Mouse (Mus musculus) spleen, adult 2 months (tissue): ENCODE data around the gene Nfyb. TPM values are rescaled to one million over a fixed set of nuclear protein-coding genes. Genes with fewer than 3 reads are reported as not detected.

ENCODE experiments used
- DNase-seq, 2 experiments: peaks; one replicate each; pipeline versions ENCODE4 v3.0.0 to v3.0.0-alpha.2; 2012 to 2021; ENCODE audit warnings: low spot score in 2 of 2, low read depth in 1 of 2
- H3K27ac ChIP-seq: fragments of 200-500 bp; 2 replicates; pipeline ENCODE4 v1.5.1; 2012; ENCODE audit warnings: low read length, inconsistent platforms; ENCODE audit not compliant: insufficient read depth
- H3K27me3 ChIP-seq: fragments of 200-500 bp; 2 replicates; pipeline ENCODE4 v1.6.1; 2012; ENCODE audit warnings: mild to moderate bottlenecking, moderate library complexity, low read length, inconsistent platforms; ENCODE audit not compliant: control insufficient read depth, insufficient read depth
- H3K36me3 ChIP-seq: fragments of 200-500 bp; 2 replicates; pipeline ENCODE4 v1.6.1; 2012; ENCODE audit warnings: mild to moderate bottlenecking, low read length, inconsistent platforms; ENCODE audit not compliant: control insufficient read depth, insufficient read depth
- H3K4me1 ChIP-seq: fragments of 200-500 bp; 2 replicates; pipeline ENCODE4 v1.6.1; 2011; ENCODE audit warnings: inconsistent platforms; ENCODE audit not compliant: control insufficient read depth, insufficient read depth, insufficient read length
- H3K4me3 ChIP-seq: fragments of 200-500 bp; 2 replicates; pipeline ENCODE4 v1.5.1; 2011; ENCODE audit warnings: mild to moderate bottlenecking, inconsistent platforms; ENCODE audit not compliant: insufficient read depth, insufficient read length; ENCODE audit errors: extremely low read depth
- CTCF ChIP-seq: fragments of 200-500 bp; IDR thresholded peaks from 2 replicates; pipeline ENCODE4 v1.5.1; 2011; ENCODE audit warnings: mild to moderate bottlenecking, inconsistent platforms; ENCODE audit not compliant: insufficient read depth, insufficient read length, insufficient replicate concordance; ENCODE audit errors: extremely low read depth
- POLR2A ChIP-seq: fragments of 200-500 bp; IDR thresholded peaks from 2 replicates; pipeline ENCODE4 v1.6.1; 2011; ENCODE audit warnings: low read depth, low read length, inconsistent platforms
- WGBS: fragments of 180-500 bp; shearing (Covaris S2); methylation state at CpG from one replicate; pipeline ENCODE4 v1.1.7; 2018; 5-methylcytosine and 5-hydroxymethylcytosine counted together
- polyA plus RNA-seq: library from polyadenylated mRNA; depleted of rRNA; stranded (reverse); fragments of >200 nt; gene quantifications from 2 replicates; pipeline ENCODE4 v1.2.3, GENCODE M21; 2012

Nfyb gene
- polyA plus RNA-seq, 1 experiment: 5.3 TPM

GRCm38 (mm10) chr10:82795767-82796166 lies 31.8 kb upstream of the Nfyb start:
- Histone ChIP-seq H3K4me1 (peaks cover 13% of the 10 kb centered on the region), H3K36me3 (no peaks in the 10 kb centered on the region), H3K4me3 (no peak overlapping the region), H3K27ac (no peak overlapping the region), H3K27me3 (no peaks in the 10 kb centered on the region)
- 35% methylated on average over 8 of the region's 8 CpGs for WGBS
- TF ChIP-seq CTCF: no peak
- TF ChIP-seq POLR2A: no peak
- DNase-seq: no peak

- Histone ChIP-seq H3K4me3 (no peak overlapping the region), H3K36me3 (no peaks in the 10 kb centered on the region), H3K4me1 (peaks cover 13% of the 10 kb centered on the region), H3K27ac (no peak overlapping the region), H3K27me3 (no peaks in the 10 kb centered on the region)
- DNase-seq: no peak
- WGBS: 32% methylated on average over 15 of the region's 15 CpGs
- TF ChIP-seq POLR2A (no peak), CTCF (no peak)
Measured at GRCm38 (mm10) chr10:82795071-82795731, 31.3 kb upstream of the Nfyb start.

- no peak for DNase-seq
- Histone ChIP-seq H3K4me3 (no peak overlapping the region), H3K36me3 (no peaks in the 10 kb centered on the region), H3K27ac (no peak overlapping the region), H3K27me3 (no peaks in the 10 kb centered on the region), H3K4me1 (peaks cover 13% of the 10 kb centered on the region)
- 82% methylated on average over 2 of the region's 2 CpGs for WGBS
- TF ChIP-seq CTCF (no peak), POLR2A (no peak)
Measured at GRCm38 (mm10) chr10:82792311-82792710, 28.4 kb upstream of the Nfyb start.

GRCm38 (mm10) chr10:82791713-82792112 lies 27.8 kb upstream of the Nfyb start:
- H3K27ac ChIP-seq: no peak overlapping the region
- no peaks in the 10 kb centered on the region for H3K27me3 ChIP-seq
- H3K36me3 ChIP-seq: no peaks in the 10 kb centered on the region
- TF ChIP-seq CTCF (no peak), POLR2A (no peak)
- H3K4me1 ChIP-seq: peaks cover 8% of the 10 kb centered on the region
- 94% methylated on average over 3 of the region's 3 CpGs for WGBS
- DNase-seq: no peak
- H3K4me3 ChIP-seq: no peak overlapping the region

- H3K27me3 ChIP-seq: no peaks in the 10 kb centered on the region
- 93% methylated on average over 5 of the region's 5 CpGs for WGBS
- no peak overlapping the region for H3K4me3 ChIP-seq
- H3K36me3 ChIP-seq: no peaks in the 10 kb centered on the region
- no peak overlapping the region for H3K27ac ChIP-seq
- peaks cover 3% of the 10 kb centered on the region; the same call in 1 of the 2 replicates for H3K4me1 ChIP-seq
- no peak for TF ChIP-seq POLR2A
- TF ChIP-seq CTCF: no peak
- DNase-seq: no peak
Measured at GRCm38 (mm10) chr10:82790504-82790903, 26.6 kb upstream of the Nfyb start.

- Histone ChIP-seq H3K27ac (no peak overlapping the region), H3K4me3 (no peak overlapping the region), H3K27me3 (no peaks in the 10 kb centered on the region), H3K36me3 (no peaks in the 10 kb centered on the region), H3K4me1 (no peaks in the 10 kb centered on the region)
- no peak for DNase-seq
- TF ChIP-seq POLR2A (no peak), CTCF (no peak)
Measured at GRCm38 (mm10) chr10:82789181-82789580, 25.2 kb upstream of the Nfyb start.

- no peak for TF ChIP-seq POLR2A
- no peak for TF ChIP-seq CTCF
- Histone ChIP-seq H3K4me1 (peaks cover 7% of the 10 kb centered on the region), H3K27me3 (no peaks in the 10 kb centered on the region), H3K27ac (no peak overlapping the region), H3K36me3 (no peaks in the 10 kb centered on the region), H3K4me3 (no peak overlapping the region)
- DNase-seq: no peak
- WGBS: 64% methylated on average over 2 of the region's 2 CpGs
Measured at GRCm38 (mm10) chr10:82782472-82782871, 18.5 kb upstream of the Nfyb start.
